Mouse (Mus musculus): ENCODE data around the gene Oog3.

The Oog3 gene

DNA sequence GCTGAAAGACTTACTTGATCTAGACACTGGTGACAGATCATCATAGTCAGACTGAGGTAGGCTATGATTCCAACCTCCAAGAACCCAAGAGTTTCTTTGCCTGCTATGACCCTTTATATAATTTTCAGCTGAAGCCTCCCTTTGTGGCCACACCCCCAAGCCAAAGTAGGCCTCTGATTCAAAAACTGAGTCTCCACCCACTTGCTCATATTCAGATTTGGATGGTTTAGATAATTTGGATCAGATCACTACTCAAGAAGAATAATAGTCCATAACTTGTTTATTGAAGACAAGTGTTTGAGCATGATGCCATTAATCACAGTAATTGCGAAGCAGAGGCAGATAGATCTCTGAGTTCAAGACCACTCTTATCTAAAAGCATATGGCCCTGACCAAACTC lies at the start of gene Oog3:
Gene Oog3 (minus strand): TSS at position 101 of the 400 bp plus-strand sequence.
- DNase-seq (ENCODE audit: low read depth, low spot score), result no peak

- no peak for DNase-seq (ENCODE audit: low read depth, low spot score)
These were observed 28.0 kb upstream of the Oog3 start, which contains the start of gene Oog2 for GRCm38 (mm10) chr4:144190419-144190818. Gene Oog2, plus strand, starts transcription at chr4:144190719.
